Mouse (Mus musculus): ENCODE results near the gene Nabp2. TPM values are rescaled to one million over a fixed set of nuclear protein-coding genes. Genes with fewer than 3 reads are reported as not detected.

Gene Nabp2
- polyA plus RNA-seq, 1 experiment from 2014 or later: 87.9 TPM

- WGBS: 24% methylated on average over 5 of the region's 5 CpGs
- Histone ChIP-seq H3K27me3 (replicated peaks) (no peaks in the 10 kb centered on the region), H3K4me1 (replicated peaks) (peaks cover 22% of the 10 kb centered on the region), H3K4me2 (replicated peaks) (peak overlapping the region; percentile 53), H3K4me3 (replicated peaks) (peak overlapping the region; percentile 41), H3K9me3 (no peaks in the 10 kb centered on the region), H3K36me3 (peaks cover 8% of the 10 kb centered on the region; the same call in 1 of the 2 replicates), H3K9ac (peak overlapping the region; percentile 41; the same call in 1 of the 2 replicates), H3K27ac (peak overlapping the region; percentile 81)
- peak; percentile 91 for ATAC-seq
Observed at GRCm38 (mm10) chr10:128400338-128400737, 11.0 kb downstream of the Nabp2 start.

- Histone ChIP-seq H3K27me3 (replicated peaks) (no peaks in the 10 kb centered on the region), H3K27ac (no peak overlapping the region), H3K4me3 (replicated peaks) (no peak overlapping the region), H3K9ac (no peak overlapping the region), H3K4me1 (replicated peaks) (peaks cover 31% of the 10 kb centered on the region), H3K36me3 (peaks cover 9% of the 10 kb centered on the region), H3K9me3 (no peaks in the 10 kb centered on the region), H3K4me2 (replicated peaks) (no peak overlapping the region)
- WGBS: 61% methylated on average over 7 of the region's 7 CpGs
- peak; percentile 8; the same call in 1 of the 2 replicates for ATAC-seq
Observed at GRCm38 (mm10) chr10:128397466-128397865, 13.8 kb downstream of the Nabp2 start.

- Histone ChIP-seq H3K4me3 (replicated peaks) (no peak overlapping the region), H3K27me3 (replicated peaks) (no peaks in the 10 kb centered on the region), H3K27ac (no peak overlapping the region), H3K9me3 (no peaks in the 10 kb centered on the region), H3K4me1 (replicated peaks) (peaks cover 31% of the 10 kb centered on the region), H3K4me2 (replicated peaks) (no peak overlapping the region), H3K9ac (no peak overlapping the region), H3K36me3 (peaks cover 15% of the 10 kb centered on the region)
- no peak for ATAC-seq
- 57% methylated on average over 10 of the region's 10 CpGs for WGBS
Observed at GRCm38 (mm10) chr10:128396716-128397264, 14.5 kb downstream of the Nabp2 start.

GRCm38 (mm10) chr10:128396017-128396673 is 15.1 kb downstream of the Nabp2 start:
- no peak for ATAC-seq
- Histone ChIP-seq H3K36me3 (peaks cover 22% of the 10 kb centered on the region), H3K27ac (peak overlapping the region; percentile 13; the same call in 1 of the 2 replicates), H3K4me2 (replicated peaks) (no peak overlapping the region), H3K4me1 (replicated peaks) (peaks cover 31% of the 10 kb centered on the region), H3K4me3 (replicated peaks) (no peak overlapping the region), H3K9ac (no peak overlapping the region), H3K9me3 (no peaks in the 10 kb centered on the region), H3K27me3 (replicated peaks) (no peaks in the 10 kb centered on the region)
- WGBS: 50% methylated on average over 11 of the region's 11 CpGs

- Histone ChIP-seq H3K27me3 (replicated peaks) (no peaks in the 10 kb centered on the region), H3K27ac (no peak overlapping the region), H3K4me3 (replicated peaks) (no peak overlapping the region), H3K9ac (no peak overlapping the region), H3K4me1 (replicated peaks) (peaks cover 20% of the 10 kb centered on the region), H3K36me3 (peaks cover 58% of the 10 kb centered on the region), H3K9me3 (no peaks in the 10 kb centered on the region), H3K4me2 (replicated peaks) (no peak overlapping the region)
- ATAC-seq: no peak
- WGBS: 79% methylated on average over 6 of the region's 6 CpGs
Observed at GRCm38 (mm10) chr10:128391850-128392249, 19.4 kb downstream of the Nabp2 start.

GRCm38 (mm10) chr10:128390366-128390765 is 20.9 kb downstream of the Nabp2 start:
- Histone ChIP-seq H3K4me2 (replicated peaks) (no peak overlapping the region), H3K4me1 (replicated peaks) (0 out of 2 replicates have a peak, but pooled peaks cover 9% of the 10 kb centered on the region), H3K9me3 (no peaks in the 10 kb centered on the region), H3K27ac (no peak overlapping the region), H3K9ac (no peak overlapping the region), H3K27me3 (replicated peaks) (no peaks in the 10 kb centered on the region), H3K4me3 (replicated peaks) (no peak overlapping the region), H3K36me3 (peaks cover 62% of the 10 kb centered on the region)
- 88% methylated on average over 12 of the region's 12 CpGs for WGBS
- ATAC-seq: no peak

- peaks cover 64% of the 10 kb centered on the region for H3K36me3 ChIP-seq
- ATAC-seq: no peak
- 0 out of 2 replicates have a peak, but pooled peaks cover 9% of the 10 kb centered on the region for H3K4me1 ChIP-seq (replicated peaks)
- no peaks in the 10 kb centered on the region for H3K9me3 ChIP-seq
- WGBS: 79% methylated on average over 6 of the region's 6 CpGs
- no peak overlapping the region for H3K4me3 ChIP-seq (replicated peaks)
- H3K4me2 ChIP-seq (replicated peaks): no peak overlapping the region
- no peak overlapping the region for H3K9ac ChIP-seq
- no peak overlapping the region for H3K27ac ChIP-seq
- H3K27me3 ChIP-seq (replicated peaks): no peaks in the 10 kb centered on the region
Observed at GRCm38 (mm10) chr10:128389570-128389969, 21.7 kb downstream of the Nabp2 start.

- 91% methylated on average over 14 of the region's 14 CpGs for WGBS
- no peak overlapping the region for H3K4me3 ChIP-seq (replicated peaks)
- no peak overlapping the region for H3K4me2 ChIP-seq (replicated peaks)
- no peak for ATAC-seq
- 0 out of 2 replicates have a peak, but pooled peaks cover 4% of the 10 kb centered on the region for H3K4me1 ChIP-seq (replicated peaks)
- no peak overlapping the region for H3K9ac ChIP-seq
- no peaks in the 10 kb centered on the region for H3K9me3 ChIP-seq
- H3K27me3 ChIP-seq (replicated peaks): no peaks in the 10 kb centered on the region
- no peak overlapping the region for H3K27ac ChIP-seq
- peaks cover 68% of the 10 kb centered on the region for H3K36me3 ChIP-seq
Observed at GRCm38 (mm10) chr10:128388941-128389340, 22.4 kb downstream of the Nabp2 start.

- no peaks in the 10 kb centered on the region for H3K27me3 ChIP-seq (replicated peaks)
- peaks cover 78% of the 10 kb centered on the region for H3K36me3 ChIP-seq
- no peak overlapping the region for H3K9ac ChIP-seq
- H3K4me1 ChIP-seq (replicated peaks): no peaks in the 10 kb centered on the region
- no peak overlapping the region for H3K27ac ChIP-seq
- 90% methylated on average over 7 of the region's 7 CpGs for WGBS
- no peak overlapping the region for H3K4me3 ChIP-seq (replicated peaks)
- ATAC-seq: no peak
- no peaks in the 10 kb centered on the region for H3K9me3 ChIP-seq
- H3K4me2 ChIP-seq (replicated peaks): no peak overlapping the region
Observed at GRCm38 (mm10) chr10:128385902-128386301, 25.4 kb downstream of the Nabp2 start.

- H3K4me2 ChIP-seq (replicated peaks): no peak overlapping the region
- no peaks in the 10 kb centered on the region for H3K9me3 ChIP-seq
- H3K4me1 ChIP-seq (replicated peaks): peaks cover 15% of the 10 kb centered on the region
- WGBS: 82% methylated on average over 8 of the region's 8 CpGs
- ATAC-seq: no peak
- no peak overlapping the region for H3K27ac ChIP-seq
- H3K4me3 ChIP-seq (replicated peaks): no peak overlapping the region
- H3K36me3 ChIP-seq: peaks cover 61% of the 10 kb centered on the region
- H3K27me3 ChIP-seq (replicated peaks): no peaks in the 10 kb centered on the region
- H3K9ac ChIP-seq: no peak overlapping the region
Observed at GRCm38 (mm10) chr10:128382482-128382881, 28.8 kb downstream of the Nabp2 start.

GRCm38 (mm10) chr10:128380565-128380964 is 30.7 kb downstream of the Nabp2 start:
- Histone ChIP-seq H3K4me1 (replicated peaks) (peaks cover 15% of the 10 kb centered on the region), H3K27ac (no peak overlapping the region), H3K9me3 (no peaks in the 10 kb centered on the region), H3K4me2 (replicated peaks) (no peak overlapping the region), H3K36me3 (peaks cover 45% of the 10 kb centered on the region), H3K9ac (no peak overlapping the region), H3K4me3 (replicated peaks) (no peak overlapping the region), H3K27me3 (replicated peaks) (no peaks in the 10 kb centered on the region)
- ATAC-seq: no peak
- 83% methylated on average over 5 of the region's 5 CpGs for WGBS

GRCm38 (mm10) chr10:128379260-128379659 is 32.0 kb downstream of the Nabp2 start:
- Histone ChIP-seq H3K4me3 (replicated peaks) (no peak overlapping the region), H3K27ac (no peak overlapping the region), H3K27me3 (replicated peaks) (no peaks in the 10 kb centered on the region), H3K4me1 (replicated peaks) (peaks cover 15% of the 10 kb centered on the region), H3K9ac (0 out of 2 replicates have a peak overlapping the region, but pooled peaks have one; percentile 18), H3K36me3 (peaks cover 41% of the 10 kb centered on the region), H3K9me3 (no peaks in the 10 kb centered on the region), H3K4me2 (replicated peaks) (no peak overlapping the region)
- 94% methylated on average over 7 of the region's 7 CpGs for WGBS
- ATAC-seq: no peak

- Histone ChIP-seq H3K4me2 (replicated peaks) (peak overlapping the region; percentile 92), H3K36me3 (peaks cover 34% of the 10 kb centered on the region), H3K4me3 (replicated peaks) (no peak overlapping the region), H3K27ac (no peak overlapping the region), H3K9ac (peak overlapping the region; percentile 99), H3K4me1 (replicated peaks) (peaks cover 15% of the 10 kb centered on the region), H3K27me3 (replicated peaks) (no peaks in the 10 kb centered on the region), H3K9me3 (no peaks in the 10 kb centered on the region)
- ATAC-seq: no peak
- 72% methylated on average over 3 of the region's 3 CpGs for WGBS
Observed at GRCm38 (mm10) chr10:128378462-128378861, 32.8 kb downstream of the Nabp2 start.
